Mouse (Mus musculus) midbrain, embryonic 15.5 days (tissue): ENCODE measurements at regions not wholly inside any gene's neighbourhood (a gene's known extent, or its start where the extent isn't known, plus 50 kb on each side); places are given as distances from the start of the nearest gene placed in this dataset.
A peak's percentile ranks its signal among the peaks of the same experiment; 100 is the strongest.

Experiments
- ATAC-seq: fragments of 200-750 bp; cut with Nextera tagmentation; replicated peaks from 2 replicates; pipeline ENCODE4 v1.8.0; 2017; ENCODE audit warnings: moderate TSS enrichment
- H3K27ac ChIP-seq: fragments of 300-500 bp; sonication (generic); 2 replicates; pipeline ENCODE4 v1.5.1; 2015; ENCODE audit warnings: mild to moderate bottlenecking, inconsistent platforms
- H3K27me3 ChIP-seq: fragments of 300-500 bp; sonication (generic); replicated peaks from 2 replicates; pipeline ENCODE4 v1.6.1; 2015; ENCODE audit warnings: inconsistent platforms
- H3K36me3 ChIP-seq: fragments of 300-500 bp; sonication (generic); replicated peaks from 2 replicates; pipeline ENCODE4 v1.6.1; 2015; ENCODE audit warnings: inconsistent platforms
- H3K4me1 ChIP-seq: fragments of 300-500 bp; sonication (generic); 2 replicates; pipeline ENCODE4 v1.6.1; 2015; ENCODE audit warnings: inconsistent platforms
- H3K4me2 ChIP-seq: fragments of 300-500 bp; sonication (generic); 2 replicates; pipeline ENCODE4 v1.6.1; 2015; ENCODE audit warnings: inconsistent platforms, mild to moderate bottlenecking, moderate library complexity
- H3K4me3 ChIP-seq: fragments of 300-500 bp; sonication (generic); 2 replicates; pipeline ENCODE4 v1.5.1; 2015; ENCODE audit warnings: mild to moderate bottlenecking, inconsistent platforms
- H3K9ac ChIP-seq: fragments of 300-500 bp; sonication (generic); 2 replicates; pipeline ENCODE4 v1.6.1; 2015; ENCODE audit warnings: mild to moderate bottlenecking, inconsistent platforms
- H3K9me3 ChIP-seq: fragments of 300-500 bp; sonication (generic); 2 replicates; pipeline ENCODE4 v1.6.1; 2016; ENCODE audit warnings: inconsistent platforms
- WGBS: fragments of 180-500 bp; shearing (Covaris S2); methylation state at CpG from one replicate; pipeline ENCODE4 v1.1.7; 2015; ENCODE audit warnings: mixed read lengths; 5-methylcytosine and 5-hydroxymethylcytosine counted together

GRCm38 (mm10) chr2:128427181-128427880 is 163.7 kb upstream of the Spdye4c start:
- WGBS: 84% methylated on average over 6 of the region's 6 CpGs
- Histone ChIP-seq H3K9ac (no peak overlapping the region), H3K36me3 (no peaks in the 10 kb centered on the region), H3K4me1 (no peaks in the 10 kb centered on the region), H3K4me2 (no peak overlapping the region), H3K9me3 (no peaks in the 10 kb centered on the region), H3K4me3 (no peak overlapping the region), H3K27me3 (no peaks in the 10 kb centered on the region), H3K27ac (no peak overlapping the region)
- no peak for ATAC-seq

GRCm38 (mm10) chr2:128428154-128428553 is 162.9 kb upstream of the Spdye4c start:
- Histone ChIP-seq H3K9me3 (no peaks in the 10 kb centered on the region), H3K36me3 (no peaks in the 10 kb centered on the region), H3K9ac (no peak overlapping the region), H3K27ac (no peak overlapping the region), H3K4me2 (no peak overlapping the region), H3K27me3 (no peaks in the 10 kb centered on the region), H3K4me3 (no peak overlapping the region), H3K4me1 (no peaks in the 10 kb centered on the region)
- 10% methylated on average over 7 of the region's 7 CpGs for WGBS
- ATAC-seq: no peak

GRCm38 (mm10) chr2:128428651-128429633 is 162.1 kb upstream of the Spdye4c start:
- 60% methylated on average over 18 of the region's 18 CpGs for WGBS
- H3K4me2 ChIP-seq: no peak overlapping the region
- H3K27me3 ChIP-seq: no peaks in the 10 kb centered on the region
- no peaks in the 10 kb centered on the region for H3K36me3 ChIP-seq
- peak overlapping the region; percentile 16; the same call in 1 of the 2 replicates for H3K27ac ChIP-seq
- no peak for ATAC-seq
- no peaks in the 10 kb centered on the region for H3K4me1 ChIP-seq
- no peak overlapping the region for H3K4me3 ChIP-seq
- H3K9ac ChIP-seq: no peak overlapping the region
- H3K9me3 ChIP-seq: no peaks in the 10 kb centered on the region

DNA sequence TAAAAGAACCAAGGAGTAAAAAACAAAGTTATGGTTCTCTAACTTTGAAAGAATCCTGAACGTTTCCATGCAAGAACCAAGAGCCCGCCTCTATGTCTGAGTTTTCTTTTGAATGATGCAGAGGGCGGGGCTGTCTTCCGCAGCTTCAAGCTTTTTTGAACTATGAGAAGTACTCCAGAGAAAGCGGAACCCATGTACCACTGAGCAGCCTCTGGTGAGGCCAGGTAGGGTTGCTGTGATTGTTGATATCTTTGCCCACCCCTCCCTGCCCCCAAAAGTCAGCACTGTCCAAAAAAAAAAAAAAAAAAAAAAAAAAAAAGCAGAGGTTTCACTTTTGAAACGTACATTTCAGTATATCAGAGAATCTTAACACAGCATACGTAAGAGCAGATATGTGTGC is 161.2 kb upstream of the Spdye4c start:
- H3K4me3 ChIP-seq: no peak overlapping the region
- no peak overlapping the region for H3K4me2 ChIP-seq
- H3K9ac ChIP-seq: no peak overlapping the region
- H3K27me3 ChIP-seq: no peaks in the 10 kb centered on the region
- no peaks in the 10 kb centered on the region for H3K4me1 ChIP-seq
- no peak overlapping the region for H3K27ac ChIP-seq
- 70% methylated on average over 7 of the region's 7 CpGs for WGBS
- no peaks in the 10 kb centered on the region for H3K9me3 ChIP-seq
- ATAC-seq: no peak
- no peaks in the 10 kb centered on the region for H3K36me3 ChIP-seq

DNA sequence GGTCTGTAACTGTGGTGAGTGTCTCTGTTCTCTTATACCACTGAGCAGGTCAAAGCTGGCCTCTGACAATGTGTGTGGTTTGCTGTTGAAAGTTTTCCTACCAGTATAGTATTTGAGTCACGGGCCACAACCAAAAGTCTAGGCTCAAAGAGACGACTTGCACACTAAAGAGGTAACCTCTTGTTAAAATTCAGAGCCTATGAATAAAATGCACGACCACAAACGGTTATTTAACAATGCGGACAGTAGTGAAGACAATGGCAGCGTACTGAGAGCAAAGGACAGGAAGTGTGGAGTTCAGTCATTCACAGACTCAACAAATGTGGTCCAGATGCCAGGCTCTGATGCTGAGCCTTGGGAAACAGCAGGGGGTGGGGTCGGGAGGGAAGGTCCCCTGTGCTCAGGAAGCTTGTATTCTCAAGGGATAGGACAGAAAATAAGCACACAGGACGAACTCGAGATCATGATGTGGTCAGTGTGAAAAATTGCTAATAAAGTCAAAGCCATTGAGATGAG is 160.2 kb upstream of the Spdye4c start:
- Histone ChIP-seq H3K4me2 (no peak overlapping the region), H3K4me3 (no peak overlapping the region), H3K27ac (no peak overlapping the region), H3K9ac (no peak overlapping the region), H3K27me3 (no peaks in the 10 kb centered on the region), H3K9me3 (no peaks in the 10 kb centered on the region), H3K4me1 (no peaks in the 10 kb centered on the region), H3K36me3 (no peaks in the 10 kb centered on the region)
- no peak for ATAC-seq
- 47% methylated on average over 9 of the region's 9 CpGs for WGBS

- H3K27me3 ChIP-seq: no peaks in the 10 kb centered on the region
- 92% methylated on average over 4 of the region's 4 CpGs for WGBS
- no peaks in the 10 kb centered on the region for H3K36me3 ChIP-seq
- H3K4me2 ChIP-seq: no peak overlapping the region
- H3K9ac ChIP-seq: no peak overlapping the region
- no peak overlapping the region for H3K4me3 ChIP-seq
- ATAC-seq: no peak
- H3K9me3 ChIP-seq: no peaks in the 10 kb centered on the region
- no peak overlapping the region for H3K27ac ChIP-seq
- no peaks in the 10 kb centered on the region for H3K4me1 ChIP-seq
Measured at GRCm38 (mm10) chr2:128431751-128432150, 159.3 kb upstream of the Spdye4c start.

DNA sequence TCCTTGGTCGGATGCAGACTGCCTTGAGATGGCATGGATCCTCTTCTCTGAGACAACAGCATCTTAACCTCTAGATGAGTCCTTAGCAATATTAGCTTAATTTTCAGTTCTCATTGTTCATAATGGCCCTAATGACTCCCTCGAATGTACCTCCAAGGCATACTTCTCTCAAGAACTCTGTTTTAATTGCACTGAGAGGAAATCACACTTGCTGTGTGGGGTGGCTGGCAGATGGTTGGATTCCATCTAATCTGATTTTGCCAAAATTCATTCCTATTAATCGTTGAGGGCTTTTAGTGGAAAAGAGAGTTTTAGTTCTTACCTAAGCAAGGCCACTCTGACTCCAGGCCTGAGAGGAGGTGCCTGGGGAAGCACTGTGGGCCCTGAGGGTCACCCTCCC is 158.3 kb upstream of the Spdye4c start:
- Histone ChIP-seq H3K4me2 (no peak overlapping the region), H3K9me3 (no peaks in the 10 kb centered on the region), H3K27me3 (no peaks in the 10 kb centered on the region), H3K4me3 (no peak overlapping the region), H3K9ac (no peak overlapping the region), H3K4me1 (no peaks in the 10 kb centered on the region), H3K36me3 (no peaks in the 10 kb centered on the region), H3K27ac (no peak overlapping the region)
- ATAC-seq: no peak
- 93% methylated on average over 3 of the region's 3 CpGs for WGBS

DNA sequence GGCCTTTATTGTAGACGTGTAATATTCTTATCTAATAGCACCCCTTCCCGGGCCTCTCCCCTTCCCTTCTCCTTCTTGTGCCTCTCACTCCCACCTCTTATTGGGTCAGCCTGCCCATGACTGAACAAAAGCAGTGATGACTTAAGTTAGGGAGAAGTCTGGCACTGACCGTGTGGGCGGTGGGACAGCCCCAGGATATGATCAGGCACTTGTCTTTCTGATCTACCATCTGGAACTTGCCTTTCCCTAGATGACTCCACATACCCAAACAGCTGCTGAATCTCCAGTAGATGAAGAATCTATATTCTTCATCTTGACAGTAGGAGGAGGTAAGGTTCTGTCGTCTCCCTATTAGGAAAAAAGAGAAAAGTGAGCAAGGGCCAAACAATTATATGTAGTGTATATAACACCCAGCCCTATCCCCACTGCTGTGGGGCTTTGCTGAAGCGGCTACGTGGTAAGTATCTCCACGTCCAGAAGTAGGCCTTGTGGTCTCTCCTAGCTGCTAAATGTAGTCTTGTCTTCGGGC is 157.4 kb upstream of the Spdye4c start:
- ATAC-seq: no peak
- no peaks in the 10 kb centered on the region for H3K9me3 ChIP-seq
- H3K27ac ChIP-seq: no peak overlapping the region
- WGBS: 90% methylated on average over 9 of the region's 9 CpGs
- H3K9ac ChIP-seq: no peak overlapping the region
- no peak overlapping the region for H3K4me2 ChIP-seq
- no peaks in the 10 kb centered on the region for H3K36me3 ChIP-seq
- H3K4me1 ChIP-seq: no peaks in the 10 kb centered on the region
- no peaks in the 10 kb centered on the region for H3K27me3 ChIP-seq
- H3K4me3 ChIP-seq: no peak overlapping the region

- 52% methylated on average over 11 of the region's 11 CpGs for WGBS
- Histone ChIP-seq H3K4me2 (no peak overlapping the region), H3K36me3 (no peaks in the 10 kb centered on the region), H3K4me1 (no peaks in the 10 kb centered on the region), H3K27me3 (no peaks in the 10 kb centered on the region), H3K9ac (no peak overlapping the region), H3K4me3 (no peak overlapping the region), H3K27ac (no peak overlapping the region), H3K9me3 (no peaks in the 10 kb centered on the region)
- ATAC-seq: no peak
Measured at GRCm38 (mm10) chr2:128434200-128434977, 156.6 kb upstream of the Spdye4c start.

DNA sequence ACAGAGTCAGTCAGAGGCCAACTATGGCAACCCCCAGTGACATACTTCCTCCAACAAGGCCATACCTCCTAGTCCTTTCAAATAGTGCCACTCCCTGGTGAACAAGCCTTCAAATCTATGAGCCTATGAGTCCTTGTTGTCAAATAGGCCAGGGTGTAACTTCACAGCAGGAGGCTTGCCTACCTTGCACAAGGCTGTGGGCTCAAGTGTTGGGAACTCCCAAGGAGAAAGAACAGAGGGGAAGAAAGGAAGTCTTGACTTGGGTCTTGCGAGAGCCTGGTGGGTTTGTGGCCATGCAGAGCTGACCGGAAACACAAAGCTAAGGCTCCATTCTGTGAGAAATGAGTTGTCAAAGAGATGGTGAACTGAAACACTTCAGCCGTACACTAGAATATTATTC is 154.6 kb upstream of the Spdye4c start:
- Histone ChIP-seq H3K4me2 (no peak overlapping the region), H3K9ac (no peak overlapping the region), H3K4me3 (no peak overlapping the region), H3K27ac (no peak overlapping the region), H3K36me3 (no peaks in the 10 kb centered on the region), H3K4me1 (no peaks in the 10 kb centered on the region), H3K27me3 (no peaks in the 10 kb centered on the region), H3K9me3 (no peaks in the 10 kb centered on the region)
- ATAC-seq: no peak
- WGBS: 98% methylated on average over 3 of the region's 3 CpGs

DNA sequence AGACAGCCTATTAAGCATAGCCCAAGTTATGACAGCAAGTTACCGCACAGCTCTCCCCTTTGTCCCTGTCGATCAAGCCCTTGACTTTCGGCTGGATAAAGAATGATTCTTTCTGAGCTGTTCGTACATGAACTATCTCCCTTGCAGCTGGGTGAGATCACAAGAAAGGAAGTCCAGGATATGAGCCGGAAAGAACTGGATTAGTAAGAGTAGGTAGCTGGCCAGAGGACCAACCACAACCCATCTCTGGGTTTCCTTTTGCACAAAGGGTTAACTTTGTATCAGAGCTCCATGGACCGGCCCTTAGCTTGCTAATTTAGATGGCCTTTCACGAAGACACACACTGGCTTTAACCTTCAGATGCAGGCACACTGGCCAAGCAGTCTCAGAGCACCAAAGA is 153.3 kb upstream of the Spdye4c start:
- Histone ChIP-seq H3K36me3 (no peaks in the 10 kb centered on the region), H3K4me3 (no peak overlapping the region), H3K4me2 (no peak overlapping the region), H3K27ac (no peak overlapping the region), H3K9me3 (no peaks in the 10 kb centered on the region), H3K4me1 (no peaks in the 10 kb centered on the region), H3K9ac (no peak overlapping the region), H3K27me3 (no peaks in the 10 kb centered on the region)
- 76% methylated on average over 7 of the region's 7 CpGs for WGBS
- no peak for ATAC-seq
